Comparison of ENCODE assay signal across 8 mouse cellular contexts in the genomic region with DNA sequence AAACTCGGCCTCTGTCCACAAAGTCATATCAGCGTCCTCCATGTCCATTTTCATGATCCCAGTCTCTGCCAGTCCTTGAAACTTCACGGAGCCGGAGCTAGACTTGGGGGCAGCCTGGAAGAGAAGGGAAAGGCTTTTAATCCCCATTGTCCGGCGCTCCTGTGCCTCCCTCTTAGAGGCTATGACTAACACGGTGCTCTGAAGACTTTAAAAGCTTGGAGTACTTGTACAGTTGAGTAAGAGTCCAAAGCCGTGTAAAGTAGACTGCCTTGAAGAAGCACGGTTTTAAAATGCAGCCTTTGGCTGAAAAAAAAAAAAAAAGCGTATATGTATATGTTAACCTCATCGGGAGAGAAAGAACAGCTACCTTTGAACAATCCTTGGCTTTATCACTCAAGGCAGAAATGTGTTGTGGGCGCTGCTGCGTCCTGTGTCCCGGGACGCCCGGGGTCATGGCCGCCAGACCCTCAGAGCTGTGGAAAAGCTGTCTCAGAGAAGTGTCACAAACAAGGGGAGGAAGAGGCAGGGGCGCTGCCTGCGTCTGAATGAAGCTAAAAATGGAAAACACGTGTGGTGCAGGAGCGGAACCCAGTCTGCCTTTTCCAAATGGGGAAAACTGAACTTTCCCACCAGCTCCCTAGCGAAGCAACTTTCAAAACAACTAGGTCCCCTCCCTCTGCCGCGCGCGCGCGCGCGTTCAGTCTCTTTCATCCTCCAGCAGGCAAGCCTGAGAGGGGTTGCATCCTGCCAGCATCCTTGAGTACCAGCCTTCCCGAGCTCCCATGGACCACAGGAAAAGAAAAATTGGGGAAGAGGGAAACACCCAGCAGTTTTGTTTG.
DNase-seq lines count a peak whose midpoint lies in the region; ATAC-seq and TF ChIP-seq lines count a peak whose summit lies in the region.

No protein-coding gene starts in this region.

- peak overlapping the region; percentile 98 for H3K4me2 ChIP-seq in forebrain, postnatal 0 days (ENCODE audit: low read depth)
- peak overlapping the region; percentile 92 for H3K4me2 ChIP-seq in intestine, embryonic 14.5 days (ENCODE audit: low read length)

- H3K9ac ChIP-seq in forebrain, postnatal 0 days = no peak overlapping the region
- peak overlapping the region; percentile 54 for H3K9ac ChIP-seq in intestine, embryonic 14.5 days (ENCODE audit: low read length)

- 2% methylated on average over 31 of the region's 31 CpGs for WGBS in forebrain, postnatal 0 days
- WGBS in intestine, embryonic 14.5 days = 3% methylated on average over 31 of the region's 31 CpGs
- WGBS in lung, adult 2 months = 8% methylated on average over 31 of the region's 31 CpGs
- 7% methylated on average over 31 of the region's 31 CpGs for WGBS in small intestine, adult 2 months

- peaks cover 47% of the 10 kb centered on the region for H3K27me3 ChIP-seq in forebrain, postnatal 0 days (ENCODE audit: insufficient read depth, low read length)
- peaks cover 30% of the 10 kb centered on the region for H3K27me3 ChIP-seq in intestine, embryonic 14.5 days (replicated peaks; ENCODE audit: control insufficient read depth, insufficient read depth, low read length)
- no peaks in the 10 kb centered on the region for H3K27me3 ChIP-seq in small intestine, adult 2 months (ENCODE audit: control insufficient read depth, insufficient read depth, low read length)

- H3K27ac ChIP-seq in forebrain, postnatal 0 days (ENCODE audit: low read depth, low read length) = no peak overlapping the region
- peak overlapping the region; percentile 63 for H3K27ac ChIP-seq in intestine, embryonic 14.5 days (ENCODE audit: low read depth)
- H3K27ac ChIP-seq in small intestine, adult 2 months (ENCODE audit: insufficient read depth, low read depth, low read length) = peak overlapping the region; percentile 50

- no peak for TF ChIP-seq CTCF in forebrain, postnatal 0 days (IDR thresholded peaks at IDR 0.05; ENCODE audit: low read depth)
- TF ChIP-seq CTCF in lung, adult 2 months (IDR thresholded peaks at IDR 0.05; ENCODE audit: insufficient read depth, low read length) = no peak
- no peak for TF ChIP-seq CTCF in small intestine, adult 2 months (IDR thresholded peaks at IDR 0.05; ENCODE audit: extremely low read depth, insufficient read length, insufficient replicate concordance, low read depth, low read length)

- no peak for ATAC-seq in forebrain, postnatal 0 days
- ATAC-seq in intestine, embryonic 14.5 days (replicated peaks; ENCODE audit: low FRiP score, low TSS enrichment, low read depth) = no peak

- peak overlapping the region; percentile 53 for H3K4me3 ChIP-seq in forebrain, postnatal 0 days (ENCODE audit: low read depth, low read length)
- H3K4me3 ChIP-seq in intestine, embryonic 14.5 days (ENCODE audit: low read depth, low read length) = peak overlapping the region; percentile 51
- H3K4me3 ChIP-seq in lung, adult 2 months (replicated peaks; ENCODE audit: extremely low read depth, low read depth, low read length) = peak overlapping the region; percentile 53
- peak overlapping the region; percentile 72 for H3K4me3 ChIP-seq in small intestine, adult 2 months (ENCODE audit: low read depth, low read length)

- 0 out of 2 replicates have a peak, but pooled peaks cover 10% of the 10 kb centered on the region for H3K4me1 ChIP-seq in forebrain, postnatal 0 days (ENCODE audit: insufficient read depth)
- peaks cover 15% of the 10 kb centered on the region for H3K4me1 ChIP-seq in intestine, embryonic 14.5 days (replicated peaks; ENCODE audit: control insufficient read depth, insufficient read depth, low read length)
- peaks cover 6% of the 10 kb centered on the region for H3K4me1 ChIP-seq in lung, adult 2 months (ENCODE audit: control insufficient read depth, insufficient read depth, low read length)
- peaks cover 14% of the 10 kb centered on the region for H3K4me1 ChIP-seq in small intestine, adult 2 months (ENCODE audit: control insufficient read depth, insufficient read depth, insufficient read length, low read length)

- DNase-seq in CD4-positive helper T cell, adult 2 months (ENCODE audit: low read depth, low spot score) = peak; percentile 39
- peak; percentile 10 for DNase-seq in adipocyte (ENCODE audit: low spot score)
- peak; percentile 45 for DNase-seq in forebrain, postnatal 0 days
- DNase-seq in intestine, embryonic 14.5 days (ENCODE audit: low spot score) = no peak
- peak; percentile 44 for DNase-seq in lung, adult 2 months
- no peak for DNase-seq in right cerebral cortex, postnatal 25 days
- DNase-seq in testis, postnatal 14 days (ENCODE audit: low spot score) = no peak

- peak; percentile 26; the same call in 1 of the 2 replicates for TF ChIP-seq POLR2A in lung, adult 2 months (IDR thresholded peaks at IDR 0.05; ENCODE audit: borderline replicate concordance, extremely low read depth, low read depth, low read length)
- TF ChIP-seq POLR2A in small intestine, adult 2 months (IDR thresholded peaks at IDR 0.05; ENCODE audit: low read depth, low read length) = no peak

- H3K9me3 ChIP-seq in forebrain, postnatal 0 days (ENCODE audit: low read length) = no peaks in the 10 kb centered on the region
- no peaks in the 10 kb centered on the region for H3K9me3 ChIP-seq in intestine, embryonic 14.5 days (ENCODE audit: control insufficient read depth, low read length)

- H3K36me3 ChIP-seq in forebrain, postnatal 0 days (ENCODE audit: insufficient read depth) = no peaks in the 10 kb centered on the region
- H3K36me3 ChIP-seq in intestine, embryonic 14.5 days (ENCODE audit: control insufficient read depth, insufficient read depth, low read length) = no peaks in the 10 kb centered on the region
- H3K36me3 ChIP-seq in small intestine, adult 2 months (ENCODE audit: control insufficient read depth, insufficient read depth, low read length) = no peaks in the 10 kb centered on the region

Comparison
In these comparisons a context has a peak if more than half of its experiments do, and no peak if none do; other contexts are left out.
1. DNase-seq: peak in CD4-positive helper T cell, adult 2 months (single experiment), adipocyte (single experiment), forebrain, postnatal 0 days (single experiment) and lung, adult 2 months (single experiment); none in intestine, embryonic 14.5 days (single experiment), right cerebral cortex, postnatal 25 days (single experiment) and testis, postnatal 14 days (single experiment).
2. Peak in every context shown above with its lines, with median percentiles within 50 percentile points of each other: H3K4me3 ChIP-seq.